Mouse (Mus musculus) liver, embryonic 15.5 days (tissue): ENCODE measurements at regions not wholly inside any gene's neighbourhood (a gene's known extent, or its start where the extent isn't known, plus 50 kb on each side); places are given as distances from the start of the nearest gene placed in this dataset.

Experiments used
- ATAC-seq: fragments of 200-750 bp; cut with Nextera tagmentation; 2 replicates; pipeline ENCODE4 v1.8.0; 2017; ENCODE audit warnings: moderate number of reproducible peaks, mild to moderate bottlenecking, moderate library complexity; ENCODE audit not compliant: insufficient read depth
- H3K27ac ChIP-seq: fragments of 300-500 bp; sonication (generic); replicated peaks from 2 replicates; pipeline ENCODE4 v1.5.1; 2015; ENCODE audit warnings: mild to moderate bottlenecking, inconsistent platforms
- H3K27me3 ChIP-seq: fragments of 300-500 bp; sonication (generic); 2 replicates; pipeline ENCODE4 v1.6.1; 2015; ENCODE audit warnings: mild to moderate bottlenecking, inconsistent platforms
- H3K36me3 ChIP-seq: fragments of 300-500 bp; sonication (generic); replicated peaks from 2 replicates; pipeline ENCODE4 v1.6.1; 2015; ENCODE audit warnings: moderate library complexity, mild to moderate bottlenecking, inconsistent platforms
- H3K4me1 ChIP-seq: fragments of 300-500 bp; sonication (generic); replicated peaks from 2 replicates; pipeline ENCODE4 v1.6.1; 2015; ENCODE audit warnings: inconsistent platforms
- H3K4me2 ChIP-seq: fragments of 300-500 bp; sonication (generic); 2 replicates; pipeline ENCODE4 v1.6.1; 2015; ENCODE audit warnings: moderate library complexity, mild to moderate bottlenecking, inconsistent platforms
- H3K4me3 ChIP-seq: fragments of 300-500 bp; sonication (generic); replicated peaks from 2 replicates; pipeline ENCODE4 v1.5.1; 2015; ENCODE audit warnings: mild to moderate bottlenecking, inconsistent platforms
- H3K9ac ChIP-seq: fragments of 300-500 bp; sonication (generic); 2 replicates; pipeline ENCODE4 v1.6.1; 2015; ENCODE audit warnings: moderate library complexity, mild to moderate bottlenecking, inconsistent platforms
- H3K9me3 ChIP-seq: fragments of 300-500 bp; sonication (generic); replicated peaks from 2 replicates; pipeline ENCODE4 v1.6.1; 2016; ENCODE audit warnings: inconsistent platforms
- WGBS: fragments of 180-500 bp; shearing (Covaris S2); methylation state at CpG from one replicate; pipeline ENCODE4 v1.1.7; 2015; ENCODE audit warnings: mixed read lengths; ENCODE audit not compliant: insufficient replicate concordance; 5-methylcytosine and 5-hydroxymethylcytosine counted together

GRCm38 (mm10) chr2:28287210-28287860 is 94.5 kb downstream of the Olfm1 start:
- no peak for ATAC-seq
- Histone ChIP-seq H3K36me3 (no peaks in the 10 kb centered on the region), H3K9me3 (no peaks in the 10 kb centered on the region), H3K27ac (no peak overlapping the region), H3K27me3 (peaks cover 10% of the 10 kb centered on the region; the same call in 1 of the 2 replicates), H3K4me1 (no peaks in the 10 kb centered on the region), H3K4me2 (no peak overlapping the region), H3K4me3 (no peak overlapping the region), H3K9ac (no peak overlapping the region)
- 51% methylated on average over 10 of the region's 10 CpGs for WGBS

- H3K4me2 ChIP-seq: no peak overlapping the region
- H3K9ac ChIP-seq: no peak overlapping the region
- H3K27ac ChIP-seq: no peak overlapping the region
- no peak overlapping the region for H3K4me3 ChIP-seq
- peaks cover 10% of the 10 kb centered on the region; the same call in 1 of the 2 replicates for H3K27me3 ChIP-seq
- ATAC-seq: no peak
- no peaks in the 10 kb centered on the region for H3K36me3 ChIP-seq
- H3K4me1 ChIP-seq: no peaks in the 10 kb centered on the region
- 37% methylated on average over 6 of the region's 6 CpGs for WGBS
- no peaks in the 10 kb centered on the region for H3K9me3 ChIP-seq
Observed at GRCm38 (mm10) chr2:28289339-28289738, 96.5 kb downstream of the Olfm1 start.

- H3K36me3 ChIP-seq: no peaks in the 10 kb centered on the region
- WGBS: 55% methylated on average over 11 of the region's 11 CpGs
- no peak for ATAC-seq
Observed at GRCm38 (mm10) chr2:28289860-28290471, 97.2 kb downstream of the Olfm1 start.

GRCm38 (mm10) chr2:28294509-28294908 is 101.7 kb downstream of the Olfm1 start:
- Histone ChIP-seq H3K4me3 (no peak overlapping the region), H3K4me1 (no peaks in the 10 kb centered on the region), H3K27me3 (peaks cover 6% of the 10 kb centered on the region), H3K9ac (no peak overlapping the region), H3K27ac (no peak overlapping the region), H3K4me2 (no peak overlapping the region), H3K9me3 (no peaks in the 10 kb centered on the region), H3K36me3 (no peaks in the 10 kb centered on the region)
- WGBS: 37% methylated on average over 7 of the region's 7 CpGs
- no peak for ATAC-seq

More at GRCm38 (mm10) chr2:28289860-28290471, 97.2 kb downstream of the Olfm1 start:
- Histone ChIP-seq H3K9ac (no peak overlapping the region), H3K27ac (no peak overlapping the region), H3K9me3 (no peaks in the 10 kb centered on the region), H3K4me1 (no peaks in the 10 kb centered on the region), H3K4me2 (no peak overlapping the region), H3K27me3 (peaks cover 10% of the 10 kb centered on the region; the same call in 1 of the 2 replicates), H3K4me3 (no peak overlapping the region)

GRCm38 (mm10) chr2:28296183-28296582 is 103.4 kb downstream of the Olfm1 start:
- Histone ChIP-seq H3K9me3 (no peaks in the 10 kb centered on the region), H3K4me2 (no peak overlapping the region), H3K9ac (no peak overlapping the region), H3K27ac (no peak overlapping the region), H3K27me3 (peaks cover 4% of the 10 kb centered on the region; the same call in 1 of the 2 replicates), H3K4me3 (no peak overlapping the region), H3K36me3 (no peaks in the 10 kb centered on the region), H3K4me1 (no peaks in the 10 kb centered on the region)
- 74% methylated on average over 12 of the region's 12 CpGs for whole genome bisulfite sequencing
- no peak for ATAC-seq

GRCm38 (mm10) chr2:28298738-28299137 is 105.9 kb downstream of the Olfm1 start:
- Histone ChIP-seq H3K36me3 (no peaks in the 10 kb centered on the region), H3K4me2 (no peak overlapping the region), H3K4me1 (no peaks in the 10 kb centered on the region), H3K27me3 (peaks cover 4% of the 10 kb centered on the region; the same call in 1 of the 2 replicates), H3K9me3 (no peaks in the 10 kb centered on the region), H3K27ac (no peak overlapping the region), H3K4me3 (no peak overlapping the region), H3K9ac (no peak overlapping the region)
- ATAC-seq: no peak
- WGBS: 50% methylated on average over 6 of the region's 6 CpGs

GRCm38 (mm10) chr2:28299346-28299745 is 106.6 kb downstream of the Olfm1 start:
- Histone ChIP-seq H3K4me3 (no peak overlapping the region), H3K27ac (no peak overlapping the region), H3K4me1 (no peaks in the 10 kb centered on the region), H3K9me3 (no peaks in the 10 kb centered on the region), H3K27me3 (peaks cover 4% of the 10 kb centered on the region; the same call in 1 of the 2 replicates), H3K4me2 (no peak overlapping the region), H3K36me3 (no peaks in the 10 kb centered on the region), H3K9ac (no peak overlapping the region)
- WGBS: 59% methylated on average over 2 of the region's 2 CpGs
- no peak for ATAC-seq

GRCm38 (mm10) chr2:28301313-28301712 is 108.5 kb downstream of the Olfm1 start:
- WGBS: 44% methylated on average over 4 of the region's 4 CpGs

GRCm38 (mm10) chr2:28303936-28304335 is 111.1 kb downstream of the Olfm1 start:
- H3K36me3 ChIP-seq: no peaks in the 10 kb centered on the region
- 47% methylated on average over 5 of the region's 5 CpGs for WGBS
- H3K9me3 ChIP-seq: no peaks in the 10 kb centered on the region
- no peak overlapping the region for H3K9ac ChIP-seq
- no peak overlapping the region for H3K27ac ChIP-seq
- no peak overlapping the region for H3K4me2 ChIP-seq
- no peaks in the 10 kb centered on the region for H3K27me3 ChIP-seq
- H3K4me3 ChIP-seq: no peak overlapping the region
- no peak for ATAC-seq
- H3K4me1 ChIP-seq: no peaks in the 10 kb centered on the region

More at GRCm38 (mm10) chr2:28301313-28301712, 108.5 kb downstream of the Olfm1 start:
- ATAC-seq: no peak
- Histone ChIP-seq H3K4me3 (no peak overlapping the region), H3K27me3 (peaks cover 4% of the 10 kb centered on the region; the same call in 1 of the 2 replicates), H3K4me1 (no peaks in the 10 kb centered on the region), H3K27ac (no peak overlapping the region), H3K4me2 (no peak overlapping the region), H3K9me3 (no peaks in the 10 kb centered on the region), H3K9ac (no peak overlapping the region), H3K36me3 (no peaks in the 10 kb centered on the region)

GRCm38 (mm10) chr2:28304712-28305111 is 111.9 kb downstream of the Olfm1 start:
- Histone ChIP-seq H3K9me3 (no peaks in the 10 kb centered on the region), H3K9ac (no peak overlapping the region), H3K4me2 (no peak overlapping the region), H3K27me3 (no peaks in the 10 kb centered on the region), H3K4me1 (no peaks in the 10 kb centered on the region), H3K4me3 (no peak overlapping the region), H3K27ac (no peak overlapping the region), H3K36me3 (no peaks in the 10 kb centered on the region)
- no peak for ATAC-seq
- 10% methylated on average over 3 of the region's 3 CpGs for WGBS

- H3K4me1 ChIP-seq: no peaks in the 10 kb centered on the region
- H3K27ac ChIP-seq: no peak overlapping the region
- ATAC-seq: no peak
- H3K36me3 ChIP-seq: no peaks in the 10 kb centered on the region
- no peak overlapping the region for H3K4me2 ChIP-seq
- no peak overlapping the region for H3K9ac ChIP-seq
- WGBS: 72% methylated on average over 5 of the region's 5 CpGs
- no peaks in the 10 kb centered on the region for H3K27me3 ChIP-seq
- no peaks in the 10 kb centered on the region for H3K9me3 ChIP-seq
- H3K4me3 ChIP-seq: no peak overlapping the region
Observed at GRCm38 (mm10) chr2:28309122-28309521, 116.3 kb downstream of the Olfm1 start.
